Mouse (Mus musculus) stomach, postnatal 0 days (tissue): ENCODE data around the gene Card9. TPM values are rescaled to one million over a fixed set of nuclear protein-coding genes. Genes with fewer than 3 reads are reported as not detected.
A peak's percentile ranks its signal among the peaks of the same experiment; 100 is the strongest.

Source experiments
- ATAC-seq: fragments of 200-750 bp; cut with Nextera tagmentation; 2 replicates; pipeline ENCODE4 v1.8.0; 2017; ENCODE audit not compliant: low FRiP score, low TSS enrichment
- DNase-seq: peaks from one replicate; pipeline ENCODE4 v3.0.0-alpha.2; 2016; ENCODE audit warnings: low spot score
- H3K27ac ChIP-seq: fragments of 300-500 bp; sonication (generic); replicated peaks from 2 replicates; pipeline ENCODE4 v1.5.1; 2014; ENCODE audit warnings: mild to moderate bottlenecking, control low read depth
- H3K27me3 ChIP-seq: fragments of 300-500 bp; sonication (generic); 2 replicates; pipeline ENCODE4 v1.6.1; 2014; ENCODE audit warnings: low read length; ENCODE audit not compliant: control insufficient read depth, insufficient read depth
- H3K36me3 ChIP-seq: fragments of 300-500 bp; sonication (generic); 2 replicates; pipeline ENCODE4 v1.6.1; 2014; ENCODE audit warnings: low read length, mixed read lengths; ENCODE audit not compliant: control insufficient read depth, insufficient read depth
- H3K4me1 ChIP-seq: fragments of 300-500 bp; sonication (generic); replicated peaks from 2 replicates; pipeline ENCODE4 v1.6.1; 2014; ENCODE audit warnings: antibody characterized with exemption; ENCODE audit not compliant: control insufficient read depth, insufficient read depth
- H3K4me2 ChIP-seq: fragments of 300-500 bp; sonication (generic); replicated peaks from 2 replicates; pipeline ENCODE4 v1.6.1; 2014; ENCODE audit warnings: low read depth, mild to moderate bottlenecking, control low read depth, moderate library complexity
- H3K4me3 ChIP-seq: fragments of 300-500 bp; sonication (generic); 2 replicates; pipeline ENCODE4 v1.5.1; 2014; ENCODE audit warnings: low read depth, low read length, control low read depth
- H3K9ac ChIP-seq: fragments of 300-500 bp; sonication (generic); 2 replicates; pipeline ENCODE4 v1.6.1; 2014; ENCODE audit warnings: mild to moderate bottlenecking, low read length, control low read depth, mixed read lengths
- H3K9me3 ChIP-seq: fragments of 300-500 bp; sonication (generic); 2 replicates; pipeline ENCODE4 v1.6.1; 2016; ENCODE audit warnings: low read length; ENCODE audit not compliant: control insufficient read depth
- CTCF ChIP-seq: IDR thresholded peaks from 2 replicates; pipeline ENCODE4 v1.5.1; 2016; ENCODE audit warnings: antibody characterized with exemption, low read depth, mild to moderate bottlenecking, moderate library complexity
- EP300 ChIP-seq: optimal IDR thresholded peaks from 2 replicates; pipeline ENCODE3; 2016; ENCODE audit warnings: antibody characterized with exemption
- WGBS: fragments of 180-500 bp; shearing (Covaris S2); extraction: QIAGEN DNeasy Blood & Tissue Kit; methylation state at CpG from one replicate; pipeline ENCODE4 v1.1.7; 2014; 5-methylcytosine and 5-hydroxymethylcytosine counted together
- polyA plus RNA-seq: library from polyadenylated mRNA; unstranded; fragments of >200 nt; fragmentation: Nextera tagmentation; extraction: Ambion mirVana; gene quantifications from 2 replicates; pipeline ENCODE4 v1.2.1, GENCODE M21; 2015

Card9 gene
- polyA plus RNA-seq, 1 experiment from 2014 or later = 0.55 TPM

GRCm38 (mm10) chr2:26330702-26331101 lies 30.0 kb downstream of the Card9 start:
- no peak overlapping the region for H3K4me2 ChIP-seq
- H3K9me3 ChIP-seq = no peaks in the 10 kb centered on the region
- 70% methylated on average over 6 of the region's 6 CpGs for WGBS
- no peak overlapping the region for H3K4me3 ChIP-seq
- H3K36me3 ChIP-seq = peaks cover 9% of the 10 kb centered on the region; the same call in 1 of the 2 replicates
- no peaks in the 10 kb centered on the region for H3K27me3 ChIP-seq
- H3K4me1 ChIP-seq = no peaks in the 10 kb centered on the region
- no peak overlapping the region for H3K9ac ChIP-seq
- no peak for ATAC-seq
- TF ChIP-seq EP300 (no peak), CTCF (no peak)
- H3K27ac ChIP-seq = no peak overlapping the region
- no peak for DNase-seq

- ATAC-seq (0 out of 2 replicates have a peak, but pooled peaks have one; percentile 38), DNase-seq (no peak)
- no peaks in the 10 kb centered on the region for H3K9me3 ChIP-seq
- H3K27ac ChIP-seq = no peak overlapping the region
- WGBS = 87% methylated on average over 4 of the region's 4 CpGs
- no peak overlapping the region for H3K4me2 ChIP-seq
- H3K36me3 ChIP-seq = peaks cover 9% of the 10 kb centered on the region; the same call in 1 of the 2 replicates
- no peaks in the 10 kb centered on the region for H3K27me3 ChIP-seq
- TF ChIP-seq CTCF = no peak
- TF ChIP-seq EP300 = no peak
- no peak overlapping the region for H3K4me3 ChIP-seq
- H3K4me1 ChIP-seq = no peaks in the 10 kb centered on the region
- no peak overlapping the region for H3K9ac ChIP-seq
These were observed 30.7 kb downstream of the Card9 start for GRCm38 (mm10) chr2:26330056-26330468.

GRCm38 (mm10) chr2:26329402-26329801 lies 31.3 kb downstream of the Card9 start:
- H3K9ac ChIP-seq = no peak overlapping the region
- no peaks in the 10 kb centered on the region for H3K4me1 ChIP-seq
- ATAC-seq = peak; percentile 81
- TF ChIP-seq CTCF (no peak), EP300 (no peak)
- H3K4me3 ChIP-seq = no peak overlapping the region
- peaks cover 9% of the 10 kb centered on the region; the same call in 1 of the 2 replicates for H3K36me3 ChIP-seq
- DNase-seq = peak; percentile 77
- H3K4me2 ChIP-seq = no peak overlapping the region
- 59% methylated on average over 8 of the region's 8 CpGs for WGBS
- H3K27ac ChIP-seq = no peak overlapping the region
- no peaks in the 10 kb centered on the region for H3K27me3 ChIP-seq
- no peaks in the 10 kb centered on the region for H3K9me3 ChIP-seq

- H3K4me1 ChIP-seq = no peaks in the 10 kb centered on the region
- H3K9me3 ChIP-seq = no peaks in the 10 kb centered on the region
- no peak overlapping the region for H3K4me2 ChIP-seq
- no peak for TF ChIP-seq CTCF
- TF ChIP-seq EP300 = no peak
- no peak overlapping the region for H3K27ac ChIP-seq
- DNase-seq = no peak
- H3K9ac ChIP-seq = no peak overlapping the region
- no peak for ATAC-seq
- H3K4me3 ChIP-seq = no peak overlapping the region
- 78% methylated on average over 4 of the region's 4 CpGs for WGBS
- H3K36me3 ChIP-seq = peaks cover 13% of the 10 kb centered on the region; the same call in 1 of the 2 replicates
- no peaks in the 10 kb centered on the region for H3K27me3 ChIP-seq
These were observed 32.9 kb downstream of the Card9 start for GRCm38 (mm10) chr2:26327852-26328251.

GRCm38 (mm10) chr2:26325386-26326181 lies 35.1 kb downstream of the Card9 start:
- ATAC-seq (peak; percentile 90), DNase-seq (peak; percentile 87)
- TF ChIP-seq CTCF (peak; percentile 98), EP300 (no peak)
- WGBS = 61% methylated on average over 15 of the region's 15 CpGs
- peaks cover 8% of the 10 kb centered on the region; the same call in 1 of the 2 replicates for H3K36me3 ChIP-seq
- no peaks in the 10 kb centered on the region for H3K27me3 ChIP-seq
- H3K4me2 ChIP-seq = no peak overlapping the region
- H3K9me3 ChIP-seq = no peaks in the 10 kb centered on the region
- no peak overlapping the region for H3K9ac ChIP-seq
- H3K4me1 ChIP-seq = no peaks in the 10 kb centered on the region
- no peak overlapping the region for H3K4me3 ChIP-seq
- H3K27ac ChIP-seq = no peak overlapping the region

- Histone ChIP-seq H3K27me3 (no peaks in the 10 kb centered on the region), H3K9me3 (no peaks in the 10 kb centered on the region), H3K9ac (no peak overlapping the region), H3K4me3 (no peak overlapping the region), H3K4me2 (no peak overlapping the region), H3K36me3 (peaks cover 8% of the 10 kb centered on the region; the same call in 1 of the 2 replicates), H3K4me1 (no peaks in the 10 kb centered on the region), H3K27ac (no peak overlapping the region)
- DNase-seq (no peak), ATAC-seq (no peak)
- TF ChIP-seq CTCF (peak; percentile 74), EP300 (no peak)
- WGBS = 75% methylated on average over 2 of the region's 2 CpGs
These were observed 35.8 kb downstream of the Card9 start for GRCm38 (mm10) chr2:26324917-26325316.
